ENCODE assay signal across 25 mouse cellular contexts in the genomic region with DNA sequence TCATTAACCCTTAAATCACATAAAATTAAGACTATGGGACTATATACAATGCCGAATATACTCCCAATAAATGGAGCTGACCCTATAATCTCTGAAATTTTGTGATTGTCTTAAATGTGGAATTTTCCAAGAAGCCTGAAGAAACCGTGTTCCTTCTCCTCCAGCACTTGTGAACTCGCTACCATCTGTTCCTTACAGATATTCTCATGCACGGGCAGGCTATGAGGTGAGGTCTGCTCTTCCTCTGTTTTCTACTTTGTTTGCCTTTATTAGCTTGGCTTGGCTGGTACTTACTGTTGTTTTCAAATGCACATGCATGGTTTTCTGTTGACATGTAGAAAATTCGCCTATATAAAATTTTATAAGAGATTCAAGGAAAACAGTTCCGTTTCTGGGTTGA. TPM values are rescaled to one million over a fixed set of nuclear protein-coding genes. Genes with fewer than 3 reads are reported as not detected.
DNase-seq lines count a peak whose midpoint lies in the region; ATAC-seq lines count a peak whose summit lies in the region.
"Had no signal": no experiment of that assay in that cellular context is flagged by ENCODE, and none has a peak within 500 bp of the region (broad histone marks: within the 10 kb centered on the region; RNA-seq: fewer than 3 reads in every experiment).

No protein-coding gene starts in this region.

- peak; percentile 12 for DNase-seq in forebrain, embryonic 14.5 days (ENCODE audit: low spot score)
- no peak for DNase-seq in frontal cortex, postnatal 36 days (ENCODE audit: low spot score in 2 of 2)
- DNase-seq in right cerebral cortex, adult 18-20 months = peak; percentile 35
- DNase-seq in right cerebral cortex, postnatal 4 days = no peak
- DNase-seq in neural tube, embryonic 10.5 days (ENCODE audit: extremely low spot score, low spot score) = no peak
- DNase-seq: adrenal gland, adult 8-10 months; adrenal gland, postnatal 14 days; adrenal gland, postnatal 36 days; B cell, adult 2 months; cerebellum, adult 11-12 months; cerebellum, adult 2 months; cerebellum, adult 9-10 months; cerebellum, postnatal 25 days; forebrain, postnatal 0 days had no signal

- H3K36me3 ChIP-seq in forebrain, embryonic 14.5 days (ENCODE audit: control insufficient read depth, insufficient read depth, low read length) = no peaks in the 10 kb centered on the region
- no peaks in the 10 kb centered on the region for H3K36me3 ChIP-seq in forebrain, embryonic 15.5 days
- H3K36me3 ChIP-seq: embryonic facial prominence, embryonic 10.5 days; embryonic facial prominence, embryonic 12.5 days; forebrain, embryonic 12.5 days; G1E had no signal

- H3K4me2 ChIP-seq in forebrain, embryonic 14.5 days (ENCODE audit: low read length) = no peak overlapping the region
- H3K4me2 ChIP-seq in forebrain, embryonic 15.5 days (replicated peaks) = no peak overlapping the region
- H3K4me2 ChIP-seq: embryonic facial prominence, embryonic 12.5 days; forebrain, embryonic 12.5 days had no signal

- H3K9me3 ChIP-seq in forebrain, embryonic 14.5 days (replicated peaks; ENCODE audit: control insufficient read depth, low read length) = no peaks in the 10 kb centered on the region
- no peaks in the 10 kb centered on the region for H3K9me3 ChIP-seq in forebrain, embryonic 15.5 days
- H3K9me3 ChIP-seq: embryonic facial prominence, embryonic 10.5 days; embryonic facial prominence, embryonic 12.5 days; forebrain, embryonic 12.5 days; G1E had no signal

- no peaks in the 10 kb centered on the region for H3K27me3 ChIP-seq in forebrain, embryonic 14.5 days (replicated peaks; ENCODE audit: control insufficient read depth, insufficient read depth, low read length)
- H3K27me3 ChIP-seq in forebrain, embryonic 15.5 days = no peaks in the 10 kb centered on the region
- H3K27me3 ChIP-seq: CH12.LX; embryonic facial prominence, embryonic 12.5 days; forebrain, embryonic 12.5 days had no signal

- 78% methylated on average over 6 of the region's 6 CpGs for WGBS in forebrain, embryonic 14.5 days
- 78% methylated on average over 6 of the region's 6 CpGs for WGBS in forebrain, embryonic 15.5 days

- no peak overlapping the region for H3K9ac ChIP-seq in forebrain, embryonic 14.5 days (ENCODE audit: low read length)
- no peak overlapping the region for H3K9ac ChIP-seq in forebrain, embryonic 15.5 days (replicated peaks)
- H3K9ac ChIP-seq: embryonic facial prominence, embryonic 12.5 days; forebrain, embryonic 12.5 days; forebrain, postnatal 0 days had no signal

- H3K4me1 ChIP-seq in forebrain, embryonic 14.5 days (ENCODE audit: control insufficient read depth, insufficient read depth, low read length) = no peaks in the 10 kb centered on the region
- 0 out of 2 replicates have a peak, but pooled peaks cover 5% of the 10 kb centered on the region for H3K4me1 ChIP-seq in forebrain, embryonic 15.5 days
- H3K4me1 ChIP-seq: embryonic facial prominence, embryonic 10.5 days; embryonic facial prominence, embryonic 12.5 days; forebrain, embryonic 12.5 days had no signal

- ATAC-seq in forebrain, embryonic 14.5 days = no peak
- ATAC-seq in forebrain, embryonic 15.5 days (replicated peaks) = no peak
- ATAC-seq in frontal cortex, adult (ENCODE audit: low TSS enrichment) = peak; percentile 45
- ATAC-seq: activated CD4-positive, CD25-positive, alpha-beta regulatory T cell, adult 4 months; CD4-positive, CD25-positive, alpha-beta regulatory T cell, adult 4 months; forebrain, postnatal 0 days; Patski had no signal

- H3K27ac ChIP-seq in forebrain, embryonic 14.5 days (ENCODE audit: low read depth, low read length) = no peak overlapping the region
- no peak overlapping the region for H3K27ac ChIP-seq in forebrain, embryonic 15.5 days (replicated peaks)
- H3K27ac ChIP-seq: embryonic facial prominence, embryonic 10.5 days; embryonic facial prominence, embryonic 12.5 days; forebrain, embryonic 12.5 days had no signal

- H3K4me3 ChIP-seq in forebrain, embryonic 14.5 days (ENCODE audit: low read depth, low read length) = no peak overlapping the region
- H3K4me3 ChIP-seq in forebrain, embryonic 15.5 days = no peak overlapping the region
- H3K4me3 ChIP-seq: embryonic facial prominence, embryonic 10.5 days; embryonic facial prominence, embryonic 12.5 days; forebrain, embryonic 12.5 days had no signal

RNA-seq across cellular contexts. Expression of a gene that starts 31.0 kb away (rescaled TPM):
- polyA plus RNA-seq in forebrain, embryonic 14.5 days (2014; fragmentation: Nextera tagmentation; extraction: Ambion mirVana) = 2.7 and 3.0 TPM in 2 replicates
- 3.5 and 3.8 TPM in 2 replicates for polyA plus RNA-seq in forebrain, embryonic 15.5 days (2015; fragmentation: Nextera tagmentation; extraction: Ambion mirVana)
- polyA plus RNA-seq: activated CD4-positive, CD25-positive, alpha-beta regulatory T cell, adult 4 months; CD4-positive, CD25-positive, alpha-beta regulatory T cell, adult 4 months; cerebellum, adult 2 months; cortical plate, adult 2 months; embryonic facial prominence, embryonic 10.5 days; Patski had no signal

RNA-seq across cellular contexts. Expression of a gene that starts 59.4 kb away (rescaled TPM):
- polyA plus RNA-seq in forebrain, embryonic 14.5 days (2014; fragmentation: Nextera tagmentation; extraction: Ambion mirVana) = 0.61 and 1.2 TPM in 2 replicates
- polyA plus RNA-seq in forebrain, embryonic 15.5 days (2015; fragmentation: Nextera tagmentation; extraction: Ambion mirVana) = 0.74 and 0.84 TPM in 2 replicates
- polyA plus RNA-seq: G1E, Patski had no signal

Comparison
In these comparisons a context has a peak if more than half of its experiments do, and no peak if none do; other contexts are left out.
1. DNase-seq: peak in forebrain, embryonic 14.5 days (single experiment) and right cerebral cortex, adult 18-20 months (single experiment); none in frontal cortex, postnatal 36 days (0 of 2), right cerebral cortex, postnatal 4 days (single experiment) and neural tube, embryonic 10.5 days (single experiment).